Mouse (Mus musculus) heart, embryonic 13.5 days (tissue): ENCODE results near the gene Ddx10. TPM values are rescaled to one million over a fixed set of nuclear protein-coding genes. Genes with fewer than 3 reads are reported as not detected.

ENCODE experiments used
- ATAC-seq: fragments of 200-750 bp; cut with Nextera tagmentation; 2 replicates; pipeline ENCODE4 v1.8.0; 2017; ENCODE audit warnings: moderate TSS enrichment; ENCODE audit not compliant: insufficient number of reproducible peaks, low FRiP score, low TSS enrichment; ENCODE audit errors: extremely low read depth
- H3K27ac ChIP-seq: fragments of 300-500 bp; sonication (generic); replicated peaks from 2 replicates; pipeline ENCODE4 v1.5.1; 2015; ENCODE audit warnings: moderate library complexity, mild to moderate bottlenecking, inconsistent platforms
- H3K27me3 ChIP-seq: fragments of 300-500 bp; sonication (generic); replicated peaks from 2 replicates; pipeline ENCODE4 v1.6.1; 2015; ENCODE audit warnings: mild to moderate bottlenecking, inconsistent platforms
- H3K36me3 ChIP-seq: fragments of 300-500 bp; sonication (generic); 2 replicates; pipeline ENCODE4 v1.6.1; 2015; ENCODE audit warnings: mild to moderate bottlenecking, inconsistent platforms
- H3K4me1 ChIP-seq: fragments of 300-500 bp; sonication (generic); 2 replicates; pipeline ENCODE4 v1.6.1; 2015; ENCODE audit warnings: inconsistent platforms
- H3K4me2 ChIP-seq: fragments of 300-500 bp; sonication (generic); 2 replicates; pipeline ENCODE4 v1.6.1; 2015; ENCODE audit warnings: inconsistent platforms, mild to moderate bottlenecking, moderate library complexity
- H3K4me3 ChIP-seq: fragments of 300-500 bp; sonication (generic); 2 replicates; pipeline ENCODE4 v1.5.1; 2015; ENCODE audit warnings: moderate library complexity, mild to moderate bottlenecking, inconsistent platforms
- H3K9ac ChIP-seq: fragments of 300-500 bp; sonication (generic); 2 replicates; pipeline ENCODE4 v1.6.1; 2015; ENCODE audit warnings: inconsistent platforms, mild to moderate bottlenecking, moderate library complexity
- H3K9me3 ChIP-seq: fragments of 300-500 bp; sonication (generic); 2 replicates; pipeline ENCODE4 v1.6.1; 2016; ENCODE audit warnings: inconsistent platforms
- WGBS: fragments of 180-500 bp; shearing (Covaris S2); methylation state at CpG from one replicate; pipeline ENCODE4 v1.1.7; 2015; ENCODE audit warnings: mixed read lengths; 5-methylcytosine and 5-hydroxymethylcytosine counted together
- polyA plus RNA-seq: library from polyadenylated mRNA; unstranded; fragments of >200 nt; fragmentation: Nextera tagmentation; extraction: Ambion mirVana; gene quantifications from 2 replicates; pipeline ENCODE4 v1.2.1, GENCODE M21; 2015

Gene Ddx10
- polyA plus RNA-seq, 1 experiment from 2014 or later: 16.9 TPM

- no peak overlapping the region for H3K4me2 ChIP-seq
- no peak for ATAC-seq
- H3K9me3 ChIP-seq: no peaks in the 10 kb centered on the region
- no peaks in the 10 kb centered on the region for H3K27me3 ChIP-seq
- peaks cover 24% of the 10 kb centered on the region for H3K4me1 ChIP-seq
- no peak overlapping the region for H3K4me3 ChIP-seq
- H3K36me3 ChIP-seq: no peaks in the 10 kb centered on the region
- 37% methylated on average over 5 of the region's 5 CpGs for WGBS
- peak overlapping the region; percentile 42; the same call in 1 of the 2 replicates for H3K27ac ChIP-seq
- no peak overlapping the region for H3K9ac ChIP-seq
Measured at GRCm38 (mm10) chr9:53268036-53268435, 20.2 kb upstream of the Ddx10 start.

- no peak overlapping the region for H3K4me3 ChIP-seq
- ATAC-seq: no peak
- H3K9me3 ChIP-seq: no peaks in the 10 kb centered on the region
- H3K4me2 ChIP-seq: no peak overlapping the region
- peaks cover 15% of the 10 kb centered on the region for H3K4me1 ChIP-seq
- H3K27ac ChIP-seq: no peak overlapping the region
- H3K9ac ChIP-seq: no peak overlapping the region
- 69% methylated on average over 2 of the region's 2 CpGs for WGBS
- no peaks in the 10 kb centered on the region for H3K36me3 ChIP-seq
- H3K27me3 ChIP-seq: no peaks in the 10 kb centered on the region
Measured at GRCm38 (mm10) chr9:53265589-53265988, 17.7 kb upstream of the Ddx10 start.

- H3K4me3 ChIP-seq: no peak overlapping the region
- peak overlapping the region; percentile 42 for H3K27ac ChIP-seq
Measured at GRCm38 (mm10) chr9:53264387-53264786, 16.5 kb upstream of the Ddx10 start.

GRCm38 (mm10) chr9:53258199-53258598 is 10.3 kb upstream of the Ddx10 start:
- no peak overlapping the region for H3K27ac ChIP-seq
- no peak for ATAC-seq
- no peak overlapping the region for H3K4me3 ChIP-seq
- no peak overlapping the region for H3K4me2 ChIP-seq
- peaks cover 11% of the 10 kb centered on the region; the same call in 1 of the 2 replicates for H3K4me1 ChIP-seq
- no peaks in the 10 kb centered on the region for H3K36me3 ChIP-seq
- H3K9me3 ChIP-seq: no peaks in the 10 kb centered on the region
- no peak overlapping the region for H3K9ac ChIP-seq
- WGBS: 39% methylated on average over 6 of the region's 6 CpGs
- no peaks in the 10 kb centered on the region for H3K27me3 ChIP-seq

More at GRCm38 (mm10) chr9:53264387-53264786, 16.5 kb upstream of the Ddx10 start:
- no peak overlapping the region for H3K9ac ChIP-seq
- no peaks in the 10 kb centered on the region for H3K9me3 ChIP-seq
- no peaks in the 10 kb centered on the region for H3K27me3 ChIP-seq
- H3K4me2 ChIP-seq: peak overlapping the region; percentile 30; the same call in 1 of the 2 replicates
- H3K4me1 ChIP-seq: peaks cover 15% of the 10 kb centered on the region
- no peak for ATAC-seq
- WGBS: 34% methylated on average over 4 of the region's 4 CpGs
- H3K36me3 ChIP-seq: no peaks in the 10 kb centered on the region

- H3K9ac ChIP-seq: peak overlapping the region; percentile 17; the same call in 1 of the 2 replicates
- WGBS: 5% methylated on average over 3 of the region's 3 CpGs
Measured at GRCm38 (mm10) chr9:53257772-53258171, 9.9 kb upstream of the Ddx10 start.

GRCm38 (mm10) chr9:53256690-53257305 is 8.9 kb upstream of the Ddx10 start:
- no peak overlapping the region for H3K4me2 ChIP-seq
- no peaks in the 10 kb centered on the region for H3K9me3 ChIP-seq
- peaks cover 11% of the 10 kb centered on the region; the same call in 1 of the 2 replicates for H3K4me1 ChIP-seq
- no peak overlapping the region for H3K9ac ChIP-seq
- H3K27me3 ChIP-seq: no peaks in the 10 kb centered on the region
- WGBS: 69% methylated on average over 4 of the region's 4 CpGs
- ATAC-seq: no peak
- H3K27ac ChIP-seq: no peak overlapping the region
- no peaks in the 10 kb centered on the region for H3K36me3 ChIP-seq
- no peak overlapping the region for H3K4me3 ChIP-seq

More at GRCm38 (mm10) chr9:53257772-53258171, 9.9 kb upstream of the Ddx10 start:
- peaks cover 11% of the 10 kb centered on the region; the same call in 1 of the 2 replicates for H3K4me1 ChIP-seq
- no peak overlapping the region for H3K4me2 ChIP-seq
- no peaks in the 10 kb centered on the region for H3K9me3 ChIP-seq
- H3K36me3 ChIP-seq: no peaks in the 10 kb centered on the region
- H3K27me3 ChIP-seq: no peaks in the 10 kb centered on the region
- no peak overlapping the region for H3K4me3 ChIP-seq
- no peak overlapping the region for H3K27ac ChIP-seq
- no peak for ATAC-seq

GRCm38 (mm10) chr9:53254368-53254767 is 6.5 kb upstream of the Ddx10 start:
- 5% methylated on average over 4 of the region's 4 CpGs for WGBS
- peaks cover 11% of the 10 kb centered on the region; the same call in 1 of the 2 replicates for H3K4me1 ChIP-seq
- no peak overlapping the region for H3K4me3 ChIP-seq
- ATAC-seq: no peak
- H3K27me3 ChIP-seq: 0 out of 2 replicates have a peak, but pooled peaks cover 2% of the 10 kb centered on the region
- no peak overlapping the region for H3K9ac ChIP-seq
- H3K9me3 ChIP-seq: no peaks in the 10 kb centered on the region
- H3K4me2 ChIP-seq: no peak overlapping the region
- no peaks in the 10 kb centered on the region for H3K36me3 ChIP-seq
- no peak overlapping the region for H3K27ac ChIP-seq

GRCm38 (mm10) chr9:53247516-53247915 is 337 bp downstream of the Ddx10 start:
- H3K4me2 ChIP-seq: peak overlapping the region; percentile 98
- 0 out of 2 replicates have a peak, but pooled peaks have one; percentile 11 for ATAC-seq
- H3K9ac ChIP-seq: peak overlapping the region; percentile 90
- no peak overlapping the region for H3K27ac ChIP-seq
- WGBS: 0% methylated on average over 23 of the region's 23 CpGs
- H3K9me3 ChIP-seq: no peaks in the 10 kb centered on the region
- no peaks in the 10 kb centered on the region for H3K36me3 ChIP-seq
- H3K27me3 ChIP-seq: 0 out of 2 replicates have a peak, but pooled peaks cover 2% of the 10 kb centered on the region
- peaks cover 15% of the 10 kb centered on the region for H3K4me1 ChIP-seq
- peak overlapping the region; percentile 95 for H3K4me3 ChIP-seq

GRCm38 (mm10) chr9:53218181-53218580 is 29.7 kb downstream of the Ddx10 start:
- Histone ChIP-seq H3K27me3 (no peaks in the 10 kb centered on the region), H3K4me2 (no peak overlapping the region), H3K36me3 (peaks cover 15% of the 10 kb centered on the region), H3K4me3 (no peak overlapping the region), H3K4me1 (no peaks in the 10 kb centered on the region), H3K27ac (no peak overlapping the region), H3K9ac (no peak overlapping the region), H3K9me3 (no peaks in the 10 kb centered on the region)
- ATAC-seq: no peak
- WGBS: 75% methylated on average over 2 of the region's 2 CpGs

- Histone ChIP-seq H3K27ac (no peak overlapping the region), H3K4me1 (no peaks in the 10 kb centered on the region), H3K9ac (no peak overlapping the region), H3K27me3 (no peaks in the 10 kb centered on the region), H3K4me2 (no peak overlapping the region), H3K36me3 (peaks cover 15% of the 10 kb centered on the region), H3K9me3 (no peaks in the 10 kb centered on the region), H3K4me3 (no peak overlapping the region)
- ATAC-seq: no peak
- WGBS: 86% methylated on average over 4 of the region's 4 CpGs
Measured at GRCm38 (mm10) chr9:53208283-53208682, 39.6 kb downstream of the Ddx10 start.

- Histone ChIP-seq H3K9ac (no peak overlapping the region), H3K4me3 (no peak overlapping the region), H3K27ac (no peak overlapping the region), H3K27me3 (no peaks in the 10 kb centered on the region), H3K4me2 (no peak overlapping the region), H3K4me1 (0 out of 2 replicates have a peak, but pooled peaks cover 3% of the 10 kb centered on the region), H3K36me3 (no peaks in the 10 kb centered on the region), H3K9me3 (no peaks in the 10 kb centered on the region)
- 77% methylated on average over 2 of the region's 2 CpGs for WGBS
- no peak for ATAC-seq
Measured at GRCm38 (mm10) chr9:53174590-53174989, 73.3 kb downstream of the Ddx10 start.

- Histone ChIP-seq H3K9ac (no peak overlapping the region), H3K36me3 (no peaks in the 10 kb centered on the region), H3K4me3 (no peak overlapping the region), H3K27me3 (no peaks in the 10 kb centered on the region), H3K4me1 (0 out of 2 replicates have a peak, but pooled peaks cover 3% of the 10 kb centered on the region), H3K27ac (no peak overlapping the region), H3K9me3 (no peaks in the 10 kb centered on the region), H3K4me2 (no peak overlapping the region)
- no peak for ATAC-seq
- 44% methylated on average over 2 of the region's 2 CpGs for whole genome bisulfite sequencing
Measured at GRCm38 (mm10) chr9:53173258-53173657, 74.6 kb downstream of the Ddx10 start.
